Mouse (Mus musculus) right cerebral cortex, postnatal 36 days (tissue): ENCODE results near the gene Dmrtc2.

ENCODE experiments used
- DNase-seq, 2 experiments: peaks; one replicate each; pipeline ENCODE4 v3.0.0; 2022; ENCODE audit warnings: low spot score in 2 of 2, mixed read lengths in 1 of 2

Gene Dmrtc2

GRCm38 (mm10) chr7:24902264-24902629, 32.4 kb downstream of the Dmrtc2 start:
- no peak for DNase-seq

GRCm38 (mm10) chr7:24902630-24903443, 33.0 kb downstream of the Dmrtc2 start, which contains the start of gene Arhgef1:
Gene Arhgef1 (plus strand): TSS chr7:24902912.
- no peak for DNase-seq

- DNase-seq = no peak
These were observed 33.6 kb downstream of the Dmrtc2 start for GRCm38 (mm10) chr7:24903444-24903825.

- peak; percentile 96 to 97 for DNase-seq
These were observed 34.2 kb downstream of the Dmrtc2 start for GRCm38 (mm10) chr7:24904070-24904483.

- peak in 1 of 2 experiments; percentile 33 for DNase-seq
These were observed 35.1 kb downstream of the Dmrtc2 start for GRCm38 (mm10) chr7:24904936-24905335.

GRCm38 (mm10) chr7:24906551-24906950, 36.7 kb downstream of the Dmrtc2 start:
- no peak for DNase-seq

GRCm38 (mm10) chr7:24907211-24907748, 37.4 kb downstream of the Dmrtc2 start:
- DNase-seq = no peak

GRCm38 (mm10) chr7:24912480-24912879, 42.6 kb downstream of the Dmrtc2 start:
- DNase-seq = no peak

- DNase-seq = no peak
These were observed 49.0 kb downstream of the Dmrtc2 start for GRCm38 (mm10) chr7:24918763-24919323.

GRCm38 (mm10) chr7:24919728-24920127, 49.9 kb downstream of the Dmrtc2 start:
- DNase-seq = no peak
